Mouse (Mus musculus): ENCODE measurements around the gene Rlbp1. TPM values are rescaled to one million over a fixed set of nuclear protein-coding genes. Genes with fewer than 3 reads are reported as not detected.

Rlbp1 gene
- polyA plus RNA-seq, 1 experiment from 2014 or later, result 0.44 TPM

DNA sequence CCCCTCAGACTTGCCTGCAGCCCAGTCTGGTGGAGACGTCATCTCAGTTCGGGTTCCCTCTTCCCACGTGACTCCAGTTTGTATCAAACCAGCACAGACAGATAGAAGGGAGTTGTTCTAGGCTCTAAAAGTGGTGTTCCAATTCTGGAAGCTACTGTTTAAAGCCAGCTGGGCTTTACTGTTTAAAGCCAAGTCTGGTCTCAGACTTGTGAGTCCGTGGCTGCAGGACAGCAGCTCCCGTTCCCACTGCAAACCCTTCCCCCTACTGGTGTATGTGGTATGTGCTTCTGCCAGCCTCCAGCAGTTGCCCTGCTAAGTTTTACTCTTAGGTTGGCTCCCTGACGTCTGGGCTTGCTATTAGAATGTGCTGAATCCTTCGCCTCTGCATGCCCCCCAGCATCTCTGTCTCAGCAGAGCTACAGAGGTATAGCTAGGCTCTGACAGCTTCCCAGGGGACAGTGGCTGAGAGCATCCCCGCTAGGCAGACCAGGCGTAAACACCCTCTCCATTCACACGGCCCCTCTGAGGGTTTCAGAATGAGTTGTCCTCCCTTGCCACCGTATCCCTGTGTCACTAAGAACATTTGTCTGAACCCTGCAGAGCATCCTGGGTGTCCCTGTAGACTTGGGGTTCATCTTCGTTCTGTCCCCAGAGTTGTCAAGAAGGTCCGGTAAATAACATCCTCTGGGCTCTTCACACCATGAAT lies 39.6 kb downstream of the Rlbp1 start:
- H3K27me3 ChIP-seq (ENCODE audit: control insufficient read depth, insufficient read depth, low read length), result no peaks in the 10 kb centered on the region
- H3K9ac ChIP-seq (ENCODE audit: low read length), result no peak overlapping the region
- 0 out of 2 replicates have a peak, but pooled peaks cover 3% of the 10 kb centered on the region for H3K36me3 ChIP-seq (ENCODE audit: control insufficient read depth, insufficient read depth, low read length)
- WGBS, result 76% methylated on average over 13 of the region's 13 CpGs
- no peaks in the 10 kb centered on the region for H3K9me3 ChIP-seq (replicated peaks; ENCODE audit: control insufficient read depth, low read length)
- H3K4me2 ChIP-seq (ENCODE audit: low read depth, low read length), result no peak overlapping the region
- no peak overlapping the region for H3K27ac ChIP-seq (ENCODE audit: low read length)
- H3K4me1 ChIP-seq (ENCODE audit: control insufficient read depth, insufficient read depth, low read length), result no peaks in the 10 kb centered on the region; the same call in 1 of the 2 replicates
- no peak overlapping the region for H3K4me3 ChIP-seq (replicated peaks; ENCODE audit: low read length)
- ATAC-seq (ENCODE audit: insufficient read depth, low FRiP score), result no peak

DNA sequence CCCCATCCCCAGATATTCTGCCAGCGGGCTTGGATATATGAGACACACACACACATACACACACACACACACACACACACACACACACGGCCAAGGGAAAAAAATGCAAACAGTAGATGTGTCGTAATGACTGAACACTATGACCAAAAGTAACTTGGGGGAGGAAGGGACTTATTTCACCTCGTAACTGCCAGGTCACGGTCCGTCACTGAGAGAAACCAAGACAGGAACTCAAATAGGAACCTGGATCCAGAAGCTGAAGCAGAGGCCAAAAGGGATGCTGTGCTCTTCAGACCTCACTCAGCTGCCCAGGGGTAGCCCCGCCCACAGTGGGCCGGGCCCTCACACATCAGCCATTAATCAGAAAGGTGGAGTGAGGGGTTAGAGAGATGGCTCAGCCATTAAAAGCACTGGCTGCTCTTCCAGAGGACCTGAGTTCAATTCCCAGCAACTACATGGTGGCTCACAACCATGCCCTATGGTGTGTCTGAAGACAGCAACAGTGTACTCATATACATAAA lies 40.2 kb downstream of the Rlbp1 start:
- no peak for ATAC-seq (ENCODE audit: insufficient read depth, low FRiP score)
- Histone ChIP-seq H3K9ac (ENCODE audit: low read length) (no peak overlapping the region), H3K27me3 (ENCODE audit: control insufficient read depth, insufficient read depth, low read length) (no peaks in the 10 kb centered on the region), H3K27ac (ENCODE audit: low read length) (no peak overlapping the region), H3K9me3 (replicated peaks; ENCODE audit: control insufficient read depth, low read length) (no peaks in the 10 kb centered on the region), H3K4me1 (ENCODE audit: control insufficient read depth, insufficient read depth, low read length) (no peaks in the 10 kb centered on the region; the same call in 1 of the 2 replicates), H3K4me2 (ENCODE audit: low read depth, low read length) (no peak overlapping the region), H3K36me3 (ENCODE audit: control insufficient read depth, insufficient read depth, low read length) (0 out of 2 replicates have a peak, but pooled peaks cover 3% of the 10 kb centered on the region), H3K4me3 (replicated peaks; ENCODE audit: low read length) (no peak overlapping the region)
- WGBS, result 71% methylated on average over 8 of the region's 8 CpGs

DNA sequence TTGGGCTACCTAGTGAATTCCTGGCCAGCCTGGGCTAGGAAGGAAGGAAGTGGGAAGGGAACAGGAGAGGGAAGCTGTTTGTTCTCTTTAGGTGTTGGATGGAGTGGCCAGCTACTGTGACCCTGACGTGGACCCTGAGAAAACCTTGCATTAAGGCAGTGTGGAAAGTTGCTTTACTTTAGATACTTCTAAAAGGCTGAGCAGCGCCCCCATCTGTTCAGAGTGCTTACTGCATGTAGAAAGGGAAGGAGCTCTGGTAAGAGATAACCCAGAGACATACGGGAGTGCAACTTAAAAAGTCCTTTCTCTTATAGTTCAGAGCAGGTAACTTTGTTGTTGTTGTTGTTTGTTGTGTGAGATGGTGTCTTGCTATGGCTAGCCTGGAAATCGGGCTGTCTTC lies 40.9 kb downstream of the Rlbp1 start:
- H3K27ac ChIP-seq (ENCODE audit: low read length), result no peak overlapping the region

DNA sequence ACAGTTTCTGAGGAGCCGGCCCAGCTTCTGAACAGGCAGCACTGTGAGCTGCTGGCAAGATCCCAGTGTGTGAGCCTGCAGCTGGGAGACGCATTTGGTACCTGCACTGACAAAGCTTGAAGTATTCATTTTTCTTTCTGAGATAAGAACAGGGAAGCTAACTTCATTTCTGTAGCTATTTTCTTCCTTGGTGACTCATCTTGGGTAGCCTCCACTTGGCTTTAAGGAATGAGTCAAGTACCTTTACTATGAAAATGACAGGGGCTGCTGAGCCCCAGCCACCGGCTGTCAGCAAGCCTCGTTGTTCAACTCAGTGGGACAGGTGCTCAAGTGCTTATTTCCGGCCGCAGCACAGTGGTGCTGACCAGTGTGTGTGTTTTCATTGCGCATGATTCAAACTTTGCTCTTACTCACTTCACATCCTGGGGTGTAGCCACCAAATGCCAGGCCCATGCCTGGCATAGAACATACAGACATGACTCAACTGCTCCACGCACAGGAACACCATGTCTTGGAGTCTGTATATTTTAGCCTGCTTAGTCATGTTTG lies 50.4 kb downstream of the Rlbp1 start:
- Histone ChIP-seq H3K4me3 (replicated peaks; ENCODE audit: low read length) (no peak overlapping the region), H3K36me3 (ENCODE audit: control insufficient read depth, insufficient read depth, low read length) (no peaks in the 10 kb centered on the region), H3K9ac (ENCODE audit: low read length) (no peak overlapping the region), H3K4me2 (ENCODE audit: low read depth, low read length) (no peak overlapping the region), H3K27me3 (ENCODE audit: control insufficient read depth, insufficient read depth, low read length) (no peaks in the 10 kb centered on the region), H3K9me3 (replicated peaks; ENCODE audit: control insufficient read depth, low read length) (no peaks in the 10 kb centered on the region), H3K27ac (ENCODE audit: low read length) (peak overlapping the region; percentile 68), H3K4me1 (ENCODE audit: control insufficient read depth, insufficient read depth, low read length) (no peaks in the 10 kb centered on the region)
- WGBS, result 78% methylated on average over 8 of the region's 8 CpGs
- ATAC-seq (ENCODE audit: insufficient read depth, low FRiP score), result peak; percentile 25; the same call in 1 of the 2 replicates

More for the DNA sequence above, 40.9 kb downstream of the Rlbp1 start:
- H3K36me3 ChIP-seq (ENCODE audit: control insufficient read depth, insufficient read depth, low read length), result 0 out of 2 replicates have a peak, but pooled peaks cover 3% of the 10 kb centered on the region
- no peak for ATAC-seq (ENCODE audit: insufficient read depth, low FRiP score)
- H3K4me2 ChIP-seq (ENCODE audit: low read depth, low read length), result no peak overlapping the region
- no peak overlapping the region for H3K9ac ChIP-seq (ENCODE audit: low read length)
- 51% methylated on average over 4 of the region's 4 CpGs for WGBS
- H3K4me3 ChIP-seq (replicated peaks; ENCODE audit: low read length), result no peak overlapping the region
- no peaks in the 10 kb centered on the region; the same call in 1 of the 2 replicates for H3K4me1 ChIP-seq (ENCODE audit: control insufficient read depth, insufficient read depth, low read length)
- no peaks in the 10 kb centered on the region for H3K27me3 ChIP-seq (ENCODE audit: control insufficient read depth, insufficient read depth, low read length)
- H3K9me3 ChIP-seq (replicated peaks; ENCODE audit: control insufficient read depth, low read length), result no peaks in the 10 kb centered on the region

DNA sequence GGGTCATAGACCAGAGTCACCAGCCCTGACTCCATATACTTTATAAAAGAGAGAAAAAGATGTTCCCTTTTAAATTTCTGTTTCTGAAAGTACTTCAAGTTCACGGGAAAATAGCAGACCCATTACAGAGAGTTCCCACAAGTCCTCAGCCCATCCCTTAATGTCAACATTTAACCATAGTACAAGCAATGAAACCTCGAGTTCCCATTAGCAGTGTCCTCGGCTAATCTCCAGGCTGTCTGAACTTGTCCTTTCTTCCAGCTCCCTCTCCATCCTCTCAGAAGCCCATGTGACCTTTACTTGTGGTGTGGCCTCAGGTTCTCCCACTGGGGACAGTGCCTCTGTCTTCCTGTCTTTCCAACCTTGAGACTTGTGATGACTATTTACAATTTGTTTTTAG lies 53.4 kb downstream of the Rlbp1 start:
- H3K27ac ChIP-seq (ENCODE audit: low read length), result peak overlapping the region; percentile 68
- H3K4me1 ChIP-seq (ENCODE audit: control insufficient read depth, insufficient read depth, low read length), result no peaks in the 10 kb centered on the region
- WGBS, result 37% methylated on average over 3 of the region's 3 CpGs
- no peaks in the 10 kb centered on the region for H3K27me3 ChIP-seq (ENCODE audit: control insufficient read depth, insufficient read depth, low read length)
- H3K36me3 ChIP-seq (ENCODE audit: control insufficient read depth, insufficient read depth, low read length), result no peaks in the 10 kb centered on the region
- no peak overlapping the region for H3K9ac ChIP-seq (ENCODE audit: low read length)
- H3K4me3 ChIP-seq (replicated peaks; ENCODE audit: low read length), result no peak overlapping the region
- H3K9me3 ChIP-seq (replicated peaks; ENCODE audit: control insufficient read depth, low read length), result no peaks in the 10 kb centered on the region
- no peak overlapping the region for H3K4me2 ChIP-seq (ENCODE audit: low read depth, low read length)
- peak; percentile 47 for ATAC-seq (ENCODE audit: insufficient read depth, low FRiP score)

DNA sequence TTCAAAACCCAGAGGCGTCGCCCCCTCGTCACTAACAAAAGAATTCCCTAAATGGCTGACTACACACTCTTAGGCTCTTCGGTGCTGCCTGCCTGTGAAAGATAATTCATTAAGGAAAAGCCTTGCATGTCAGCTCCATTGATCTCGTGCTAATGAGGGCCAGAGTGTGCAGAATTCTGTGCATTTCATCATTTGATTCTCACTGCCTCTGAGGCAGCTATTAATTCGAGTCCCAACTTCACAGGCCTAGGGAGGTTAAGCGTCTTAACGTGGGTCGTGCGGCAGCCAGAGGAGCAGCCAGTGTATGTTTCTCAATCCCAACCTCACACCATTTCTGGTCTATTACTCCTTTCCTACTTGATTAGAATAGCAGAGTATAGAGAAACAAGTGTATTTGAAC lies 55.7 kb downstream of the Rlbp1 start:
- no peak overlapping the region for H3K4me2 ChIP-seq (ENCODE audit: low read depth, low read length)
- no peaks in the 10 kb centered on the region for H3K27me3 ChIP-seq (ENCODE audit: control insufficient read depth, insufficient read depth, low read length)
- ATAC-seq (ENCODE audit: insufficient read depth, low FRiP score), result no peak
- no peak overlapping the region for H3K4me3 ChIP-seq (replicated peaks; ENCODE audit: low read length)
- no peaks in the 10 kb centered on the region for H3K4me1 ChIP-seq (ENCODE audit: control insufficient read depth, insufficient read depth, low read length)
- no peaks in the 10 kb centered on the region for H3K9me3 ChIP-seq (replicated peaks; ENCODE audit: control insufficient read depth, low read length)
- 0 out of 2 replicates have a peak, but pooled peaks cover 3% of the 10 kb centered on the region for H3K36me3 ChIP-seq (ENCODE audit: control insufficient read depth, insufficient read depth, low read length)
- H3K9ac ChIP-seq (ENCODE audit: low read length), result no peak overlapping the region
- 74% methylated on average over 10 of the region's 10 CpGs for WGBS
- no peak overlapping the region for H3K27ac ChIP-seq (ENCODE audit: low read length)

DNA sequence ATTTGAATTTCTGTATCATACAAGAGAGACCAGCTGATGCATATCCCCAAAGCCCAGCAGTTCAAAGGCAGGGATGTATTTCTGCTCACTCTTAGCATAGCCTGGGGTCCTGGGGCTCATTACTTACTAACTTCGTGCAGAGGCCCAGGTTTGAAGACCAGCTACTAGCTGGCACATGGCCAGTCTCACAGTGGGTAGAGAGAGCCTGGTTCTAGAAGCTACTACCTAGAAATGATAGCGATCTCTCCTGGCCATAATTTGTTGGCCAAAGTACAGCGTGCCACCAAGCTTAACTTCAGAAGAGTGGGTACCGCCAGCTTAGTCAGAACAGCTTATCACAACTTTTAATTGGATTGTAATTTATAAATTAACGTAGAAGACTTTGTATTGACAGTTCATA lies 58.1 kb downstream of the Rlbp1 start:
- no peak for ATAC-seq (ENCODE audit: insufficient read depth, low FRiP score)
- WGBS, result 91% methylated on average over 5 of the region's 5 CpGs
- peaks cover 10% of the 10 kb centered on the region; the same call in 1 of the 2 replicates for H3K36me3 ChIP-seq (ENCODE audit: control insufficient read depth, insufficient read depth, low read length)

More for the DNA sequence above, 58.1 kb downstream of the Rlbp1 start:
- H3K27me3 ChIP-seq (ENCODE audit: control insufficient read depth, insufficient read depth, low read length), result no peaks in the 10 kb centered on the region
- H3K9ac ChIP-seq (ENCODE audit: low read length), result no peak overlapping the region
- no peak overlapping the region for H3K4me3 ChIP-seq (replicated peaks; ENCODE audit: low read length)
- no peaks in the 10 kb centered on the region for H3K9me3 ChIP-seq (replicated peaks; ENCODE audit: control insufficient read depth, low read length)
- no peak overlapping the region for H3K4me2 ChIP-seq (ENCODE audit: low read depth, low read length)
- no peaks in the 10 kb centered on the region for H3K4me1 ChIP-seq (ENCODE audit: control insufficient read depth, insufficient read depth, low read length)
- H3K27ac ChIP-seq (ENCODE audit: low read length), result peak overlapping the region; percentile 1; the same call in 1 of the 2 replicates

Other genes with a start within 250 kb of the Rlbp1 start
- gene Mfge8, start 238.0 kb downstream of the Rlbp1 start, polyA plus RNA-seq (2015; fragmentation: Nextera tagmentation; extraction: Ambion mirVana), result 252 and 275 TPM in 2 replicates
- 13.8 and 15.7 TPM in 2 replicates for gene Abhd2, start 113.8 kb downstream of the Rlbp1 start, polyA plus RNA-seq (2015; fragmentation: Nextera tagmentation; extraction: Ambion mirVana)
- gene Fanci, start 4.9 kb upstream of the Rlbp1 start, polyA plus RNA-seq (2015; fragmentation: Nextera tagmentation; extraction: Ambion mirVana), result 8.5 and 9.0 TPM in 2 replicates
- gene Polg, start 79.3 kb upstream of the Rlbp1 start, polyA plus RNA-seq (2015; fragmentation: Nextera tagmentation; extraction: Ambion mirVana), result 25.4 and 30.8 TPM in 2 replicates
- 0.35 TPM in 1 of 2 replicates, not detected in the other for gene Rhcg, start 230.6 kb upstream of the Rlbp1 start, polyA plus RNA-seq (2015; fragmentation: Nextera tagmentation; extraction: Ambion mirVana)

Measured in stomach, embryonic 16.5 days (tissue).